Mouse (Mus musculus) G1E (cell line): ENCODE results near the gene C3.

Experiments used
- CTCF ChIP-seq: IDR thresholded peaks from 2 replicates; pipeline ENCODE4 v1.5.1; 2012; ENCODE audit warnings: low read depth, low read length, inconsistent platforms, mixed read lengths
- GATA1 ChIP-seq: IDR thresholded peaks from 2 replicates; pipeline ENCODE4 v1.6.1; 2012; ENCODE audit warnings: borderline replicate concordance, low read length, inconsistent platforms, mixed read lengths

- TF ChIP-seq CTCF (no peak), GATA1 (no peak)
Measured at GRCm38 (mm10) chr17:57182871-57183270, 45.1 kb downstream of the C3 start.
